Mouse (Mus musculus) lung, embryonic 16.5 days (tissue): ENCODE results near the gene Chfr. TPM values are rescaled to one million over a fixed set of nuclear protein-coding genes. Genes with fewer than 3 reads are reported as not detected.

Source experiments
- ATAC-seq: fragments of 200-750 bp; cut with Nextera tagmentation; 2 replicates; pipeline ENCODE4 v1.8.0; 2017; ENCODE audit warnings: low read depth, mild to moderate bottlenecking, moderate library complexity
- H3K27ac ChIP-seq: fragments of 300-500 bp; sonication (generic); 2 replicates; pipeline ENCODE4 v1.5.1; 2014; ENCODE audit warnings: mild to moderate bottlenecking, control low read depth, low read length
- H3K27me3 ChIP-seq: fragments of 300-500 bp; sonication (generic); 2 replicates; pipeline ENCODE4 v1.6.1; 2014; ENCODE audit warnings: low read depth, low read length, mixed read lengths; ENCODE audit not compliant: control insufficient read depth, insufficient read depth
- H3K36me3 ChIP-seq: fragments of 300-500 bp; sonication (generic); 2 replicates; pipeline ENCODE4 v1.6.1; 2014; ENCODE audit warnings: low read length; ENCODE audit not compliant: control insufficient read depth, insufficient read depth
- H3K4me1 ChIP-seq: fragments of 300-500 bp; sonication (generic); replicated peaks from 2 replicates; pipeline ENCODE4 v1.6.1; 2014; ENCODE audit warnings: low read length, mixed read lengths; ENCODE audit not compliant: control insufficient read depth, insufficient read depth
- H3K4me2 ChIP-seq: fragments of 300-500 bp; sonication (generic); 2 replicates; pipeline ENCODE4 v1.6.1; 2014; ENCODE audit warnings: low read depth, low read length, control low read depth
- H3K4me3 ChIP-seq: fragments of 300-500 bp; sonication (generic); 2 replicates; pipeline ENCODE4 v1.5.1; 2014; ENCODE audit warnings: mild to moderate bottlenecking, low read length, control low read depth
- H3K9ac ChIP-seq: fragments of 300-500 bp; sonication (generic); 2 replicates; pipeline ENCODE4 v1.6.1; 2014; ENCODE audit warnings: low read length, control low read depth
- H3K9me3 ChIP-seq: fragments of 300-500 bp; sonication (generic); 2 replicates; pipeline ENCODE4 v1.6.1; 2016; ENCODE audit warnings: low read length; ENCODE audit not compliant: control insufficient read depth
- WGBS: fragments of 180-500 bp; shearing (Covaris S2); extraction: QIAGEN DNeasy Blood & Tissue Kit; methylation state at CpG from one replicate; pipeline ENCODE4 v1.1.7; 2014; 5-methylcytosine and 5-hydroxymethylcytosine counted together
- polyA plus RNA-seq: library from polyadenylated mRNA; unstranded; fragments of >200 nt; fragmentation: Nextera tagmentation; extraction: Ambion mirVana; gene quantifications from 2 replicates; pipeline ENCODE4 v1.2.1, GENCODE M21; 2015

Chfr gene
- polyA plus RNA-seq = 41.0 and 43.4 TPM in 2 replicates

DNA sequence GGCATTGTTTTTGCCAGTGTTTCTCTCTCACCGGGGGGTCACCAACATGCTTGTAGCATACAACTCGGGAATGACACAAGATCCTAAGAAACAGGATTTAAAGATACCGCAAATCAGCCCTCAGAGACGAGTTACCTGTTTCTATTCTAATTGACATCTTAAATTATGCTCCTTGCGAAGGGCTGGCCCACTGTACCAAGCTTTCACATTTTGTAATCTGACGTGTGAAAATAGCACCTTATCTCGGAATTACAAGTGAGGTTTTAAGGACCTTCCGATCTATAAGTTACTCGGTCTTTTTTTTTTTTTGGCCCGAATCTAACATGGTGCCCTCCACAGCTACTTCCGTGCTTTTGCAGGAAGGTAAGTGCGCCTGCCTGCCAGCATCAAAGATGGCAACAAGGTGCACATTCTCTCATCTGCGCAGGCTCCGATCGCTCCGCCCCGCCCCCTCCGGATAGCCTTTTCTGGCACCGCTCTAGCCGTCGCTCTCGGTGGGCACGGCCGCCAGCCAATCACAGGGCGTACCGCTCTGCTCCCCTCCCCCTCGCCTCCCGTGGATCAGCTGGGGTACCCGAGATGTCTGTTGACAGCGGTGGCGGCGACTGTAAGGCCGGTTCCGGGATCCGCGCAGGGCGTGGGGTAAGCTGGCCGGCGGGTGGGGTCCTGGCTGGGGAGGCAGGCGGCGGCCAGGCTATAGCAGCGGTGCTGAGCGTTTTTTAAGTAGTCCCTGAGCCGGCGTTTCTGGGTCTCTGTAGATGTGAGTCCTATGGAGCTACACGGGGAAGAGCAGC is at the start of gene Chfr:
Gene Chfr, plus strand, starts transcription at position 550 of the 794 bp plus-strand sequence.
- Histone ChIP-seq H3K27me3 (no peaks in the 10 kb centered on the region), H3K4me3 (peak within 1 kb of the TSS; percentile 70), H3K27ac (peak within 1 kb of the TSS; percentile 25; the same call in 1 of the 2 replicates), H3K9ac (peak within 1 kb of the TSS; percentile 67), H3K36me3 (peaks cover 4% of the 10 kb centered on the region; the same call in 1 of the 2 replicates), H3K9me3 (peaks cover 3% of the 10 kb centered on the region), H3K4me2 (peak within 1 kb of the TSS; percentile 88), H3K4me1 (0 out of 2 replicates have a peak, but pooled peaks cover 5% of the 10 kb centered on the region)
- WGBS = 4% methylated on average over 39 of the region's 46 CpGs
- peak; percentile 100 for ATAC-seq

DNA sequence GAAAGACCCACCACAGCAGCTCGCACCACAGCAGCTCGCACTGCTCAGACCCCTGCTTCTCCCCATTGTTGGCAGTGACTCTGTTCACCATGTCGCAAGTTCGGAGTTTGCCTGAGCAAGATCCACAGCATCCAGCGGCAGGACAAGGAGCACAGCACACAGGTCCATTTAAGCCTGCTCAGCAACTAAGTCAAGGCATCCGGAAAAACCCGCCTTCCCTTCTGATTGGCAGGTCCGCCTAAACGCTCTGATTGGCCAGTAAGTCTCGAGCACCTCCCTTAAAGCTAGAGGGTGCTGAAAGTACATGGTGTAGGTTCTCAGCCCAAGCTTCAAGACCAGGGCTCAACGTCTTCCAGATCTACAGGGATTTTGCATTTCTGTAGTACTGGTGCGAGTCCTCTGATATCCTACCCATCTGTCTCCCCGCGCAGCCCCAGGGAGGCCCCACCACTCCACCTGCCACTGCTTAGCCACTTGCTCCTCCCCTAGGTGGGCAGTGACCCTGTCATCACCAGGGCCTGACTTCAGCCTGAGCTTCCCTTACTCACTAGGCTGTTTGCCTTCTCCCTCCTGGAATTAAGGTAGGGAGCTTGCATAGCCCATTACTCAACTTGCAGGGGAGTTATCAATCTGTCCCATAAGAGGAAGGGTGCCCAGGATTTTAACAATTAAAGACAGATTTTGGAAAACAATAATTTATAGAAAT is 49.3 kb upstream of the Chfr start:
- Histone ChIP-seq H3K9ac (no peak overlapping the region), H3K27me3 (no peaks in the 10 kb centered on the region), H3K36me3 (no peaks in the 10 kb centered on the region), H3K4me3 (no peak overlapping the region), H3K4me1 (no peaks in the 10 kb centered on the region), H3K27ac (no peak overlapping the region), H3K4me2 (no peak overlapping the region), H3K9me3 (no peaks in the 10 kb centered on the region)
- no peak for ATAC-seq
- WGBS = 30% methylated on average over 14 of the region's 14 CpGs

DNA sequence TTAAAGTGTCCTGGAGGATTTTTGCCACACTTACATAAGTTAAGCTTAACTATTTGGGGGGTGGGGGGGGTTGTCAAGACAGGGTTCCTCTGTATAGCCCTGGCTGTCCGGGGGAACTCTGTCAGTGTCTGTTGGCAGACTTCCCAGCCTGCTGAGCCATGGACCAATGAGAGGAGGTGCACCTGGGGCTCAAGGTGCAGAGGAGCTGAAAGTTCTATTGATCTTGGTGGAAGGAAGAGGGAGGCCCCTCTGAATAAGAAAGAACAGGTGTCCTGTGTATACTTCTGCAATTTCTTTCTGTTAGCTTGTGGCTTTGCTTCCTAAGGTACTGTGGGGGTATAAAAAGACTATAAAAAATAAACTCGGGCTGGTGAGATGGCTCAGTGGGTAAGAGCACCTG is 44.1 kb upstream of the Chfr start:
- no peak overlapping the region for H3K4me2 ChIP-seq
- H3K27me3 ChIP-seq = no peaks in the 10 kb centered on the region
- no peak overlapping the region for H3K9ac ChIP-seq
- H3K4me1 ChIP-seq = peaks cover 3% of the 10 kb centered on the region; the same call in 1 of the 2 replicates
- no peaks in the 10 kb centered on the region for H3K9me3 ChIP-seq
- WGBS = 36% methylated on average over 2 of the region's 2 CpGs
- ATAC-seq = no peak
- H3K27ac ChIP-seq = no peak overlapping the region
- H3K36me3 ChIP-seq = no peaks in the 10 kb centered on the region
- no peak overlapping the region for H3K4me3 ChIP-seq

DNA sequence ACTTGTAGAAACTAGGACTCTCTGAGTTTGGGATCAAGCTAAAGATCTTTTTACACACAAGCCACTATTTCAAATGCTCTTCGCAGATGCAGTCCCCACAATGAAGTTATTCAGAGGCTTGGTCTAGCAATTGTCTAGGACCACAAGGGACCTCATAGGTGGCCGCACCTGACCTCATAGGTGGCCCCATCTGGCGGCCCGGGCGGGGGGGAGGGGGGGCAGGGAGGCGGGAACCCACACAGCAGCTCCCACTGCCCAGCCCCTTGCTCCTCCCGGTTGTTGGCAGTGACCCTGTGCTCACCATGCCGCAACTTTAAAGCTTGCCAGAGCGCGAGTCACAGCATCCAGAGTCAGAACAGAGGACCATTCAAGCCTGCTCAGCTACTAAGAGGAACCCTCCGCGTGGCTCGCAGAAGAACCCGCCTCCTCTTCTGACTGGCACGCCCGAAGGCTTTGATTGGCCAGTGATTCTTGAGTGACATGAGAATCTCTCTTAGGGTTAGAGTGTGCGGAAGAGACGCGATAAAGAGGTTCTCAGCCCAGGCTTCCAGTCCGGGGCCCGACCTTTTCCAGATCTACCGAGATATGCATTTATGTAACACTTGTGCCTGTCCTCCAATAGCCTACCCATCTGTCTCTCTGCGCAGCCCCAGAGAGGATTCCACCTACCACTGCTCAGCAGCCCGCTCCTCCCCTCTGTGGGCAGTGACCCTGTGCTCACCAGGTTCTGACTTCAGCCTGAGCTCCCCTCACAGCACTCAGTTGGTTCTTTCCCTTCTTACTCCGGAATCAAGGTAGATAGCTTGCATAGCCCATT is 41.4 kb upstream of the Chfr start, which contains the start of gene Gm35315:
Gene Gm35315, minus strand, starts transcription at position 391 of the 817 bp plus-strand sequence.
- Histone ChIP-seq H3K9ac (peak within 1 kb of the TSS; percentile 54), H3K27ac (peak within 1 kb of the TSS; percentile 87), H3K9me3 (no peaks in the 10 kb centered on the region), H3K4me2 (peak within 1 kb of the TSS; percentile 69), H3K4me1 (peaks cover 3% of the 10 kb centered on the region; the same call in 1 of the 2 replicates), H3K36me3 (no peaks in the 10 kb centered on the region), H3K27me3 (no peaks in the 10 kb centered on the region), H3K4me3 (peak within 1 kb of the TSS; percentile 54)
- ATAC-seq = peak; percentile 94
- WGBS = under 1% methylated on average over 25 of the region's 25 CpGs

DNA sequence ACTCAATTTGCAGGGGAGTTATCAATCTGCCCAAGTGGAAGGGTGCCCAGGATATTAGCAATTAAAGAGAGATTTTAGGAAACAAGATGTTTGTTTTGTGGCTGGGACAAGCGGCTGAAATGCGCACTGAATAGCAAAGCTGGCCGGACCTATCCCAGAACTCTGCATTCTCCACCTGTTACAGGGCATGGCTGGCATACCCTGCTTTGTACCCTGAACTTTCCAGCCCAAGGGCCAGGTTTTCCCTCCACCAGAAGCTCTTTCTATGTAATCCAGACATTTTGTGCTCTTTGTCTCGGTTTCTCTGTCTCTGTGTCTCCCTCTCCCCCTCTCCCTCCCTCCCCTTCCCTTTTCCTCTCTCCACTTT is 40.8 kb upstream of the Chfr start:
- no peaks in the 10 kb centered on the region for H3K36me3 ChIP-seq
- no peaks in the 10 kb centered on the region for H3K9me3 ChIP-seq
- ATAC-seq = no peak
- peak overlapping the region; percentile 54 for H3K9ac ChIP-seq
- H3K4me1 ChIP-seq = peaks cover 3% of the 10 kb centered on the region; the same call in 1 of the 2 replicates
- peak overlapping the region; percentile 69 for H3K4me2 ChIP-seq
- peak overlapping the region; percentile 87 for H3K27ac ChIP-seq
- WGBS = 5% methylated on average over 4 of the region's 4 CpGs
- peak overlapping the region; percentile 54 for H3K4me3 ChIP-seq
- H3K27me3 ChIP-seq = no peaks in the 10 kb centered on the region

DNA sequence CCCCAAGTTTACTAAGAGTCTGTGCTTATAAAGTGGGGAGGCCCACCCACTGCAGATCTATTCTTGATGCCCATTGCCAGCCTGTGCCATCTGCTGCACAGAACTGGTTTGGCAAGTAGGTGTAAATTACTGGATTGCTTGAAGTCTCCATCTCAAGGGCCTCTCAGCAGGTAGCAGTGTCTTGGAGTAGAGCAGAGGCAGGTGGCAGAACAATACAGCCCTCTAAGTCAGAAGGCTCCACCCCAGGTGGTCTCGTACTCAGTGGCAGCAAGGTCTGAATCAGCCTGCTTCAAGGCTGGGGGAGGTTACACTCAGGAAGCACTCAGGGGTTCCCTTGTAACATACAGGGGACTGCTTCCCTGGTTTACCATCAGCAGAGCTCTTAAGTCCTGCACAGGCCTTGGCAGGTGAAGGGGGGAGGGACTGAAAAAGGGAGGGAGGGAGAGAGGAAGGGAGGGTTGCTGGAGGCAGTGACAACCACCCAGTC is 36.6 kb upstream of the Chfr start:
- Histone ChIP-seq H3K9me3 (no peaks in the 10 kb centered on the region), H3K4me3 (no peak overlapping the region), H3K9ac (no peak overlapping the region), H3K4me2 (no peak overlapping the region), H3K27me3 (no peaks in the 10 kb centered on the region), H3K27ac (peak overlapping the region; percentile 87), H3K4me1 (peaks cover 21% of the 10 kb centered on the region), H3K36me3 (peaks cover 14% of the 10 kb centered on the region)
- ATAC-seq = peak; percentile 71
- 48% methylated on average over 1 of the region's 1 CpGs for WGBS

DNA sequence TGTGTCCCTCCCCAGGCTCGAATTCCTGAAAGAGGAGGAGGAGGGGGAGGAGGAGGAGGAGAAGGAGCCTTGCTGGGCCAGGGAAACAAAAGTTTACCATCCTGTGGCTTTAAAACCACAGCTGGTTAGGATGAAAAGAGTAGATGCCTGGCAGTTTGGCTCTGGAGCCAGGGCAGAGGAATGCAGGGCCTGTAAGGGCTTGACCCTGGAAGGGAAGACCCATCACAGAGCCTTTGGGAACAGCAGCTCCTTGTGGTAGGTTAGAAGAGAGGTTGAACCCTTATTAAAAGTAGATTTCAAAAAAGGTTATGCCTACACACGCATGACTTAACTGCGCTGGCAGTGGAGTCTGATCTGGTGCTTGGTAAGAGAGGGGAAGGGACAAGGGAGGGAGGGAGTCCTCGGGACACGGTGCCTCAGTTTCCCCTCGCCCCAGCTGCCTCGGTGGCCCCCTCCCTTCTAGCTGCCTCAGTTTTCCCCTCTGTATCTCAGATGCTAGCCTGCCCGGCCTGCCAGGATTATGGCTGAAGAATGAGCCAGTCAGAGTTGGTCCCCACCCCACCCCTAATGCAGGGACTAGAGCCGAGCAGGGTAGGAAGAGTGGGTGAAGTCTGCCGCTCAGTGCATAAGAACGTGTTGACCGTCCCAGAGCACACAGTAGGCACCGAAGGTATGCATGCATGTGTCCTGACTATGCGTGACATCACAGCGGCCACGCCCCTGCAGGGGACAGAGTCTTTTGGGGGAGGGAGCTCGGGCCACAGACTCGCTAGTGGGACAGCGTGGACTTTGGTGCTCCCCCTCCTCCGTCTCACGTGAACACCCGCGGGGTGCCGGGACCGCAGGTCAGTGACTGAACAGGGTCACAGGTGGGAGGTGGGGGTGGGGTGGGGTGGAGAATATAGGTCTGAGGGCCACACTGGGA is 35.7 kb upstream of the Chfr start, which contains the start of gene Plcxd1:
Gene Plcxd1, plus strand, starts transcription at position 314 of the 925 bp plus-strand sequence.
- no peaks in the 10 kb centered on the region for H3K27me3 ChIP-seq
- H3K9ac ChIP-seq = peak within 1 kb of the TSS; percentile 46
- 8% methylated on average over 25 of the region's 25 CpGs for WGBS
- H3K9me3 ChIP-seq = peaks cover 4% of the 10 kb centered on the region; the same call in 1 of the 2 replicates
- H3K4me3 ChIP-seq = peak within 1 kb of the TSS; percentile 44
- H3K27ac ChIP-seq = peak within 1 kb of the TSS; percentile 87
- H3K4me2 ChIP-seq = peak within 1 kb of the TSS; percentile 62
- H3K36me3 ChIP-seq = peaks cover 22% of the 10 kb centered on the region
- ATAC-seq = 0 out of 2 replicates have a peak, but pooled peaks have one; percentile 8
- H3K4me1 ChIP-seq = peaks cover 19% of the 10 kb centered on the region
